Mouse (Mus musculus): ENCODE results near the gene Elmo1. TPM values are rescaled to one million over a fixed set of nuclear protein-coding genes. Genes with fewer than 3 reads are reported as not detected.

Elmo1 gene
- polyA plus RNA-seq, 1 experiment = 0.40 TPM

DNA sequence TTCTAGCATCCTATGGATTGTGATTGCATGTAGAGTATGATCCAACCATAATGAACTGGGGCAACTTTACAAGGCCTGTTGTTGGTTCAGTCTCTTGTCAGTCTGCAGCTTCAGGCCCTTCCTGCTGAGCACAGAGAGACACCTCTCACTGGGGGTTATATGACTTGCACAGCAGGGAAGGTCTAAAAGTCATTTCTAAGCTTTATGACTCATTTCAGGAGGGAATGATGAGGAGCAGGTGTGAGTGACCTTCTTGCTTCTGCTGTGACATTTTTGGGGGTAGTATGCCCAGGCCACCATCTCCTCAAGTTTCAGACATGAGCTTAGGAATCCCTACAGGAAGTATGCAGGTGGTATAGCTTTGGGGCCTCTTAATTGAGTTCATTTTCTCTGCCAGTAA lies 46.4 kb downstream of the Elmo1 start:
- no peaks in the 10 kb centered on the region for H3K36me3 ChIP-seq (ENCODE audit: control insufficient read depth, insufficient read depth)
- H3ac ChIP-seq (ENCODE audit: control insufficient read depth, insufficient read length) = no peak overlapping the region
- no peak overlapping the region for H3K4me3 ChIP-seq
- TF ChIP-seq MAX (IDR thresholded peaks at IDR 0.05; ENCODE audit: low read depth) = no peak
- no peak for TF ChIP-seq MYOD1 (IDR thresholded peaks at IDR 0.05; ENCODE audit: control insufficient read depth in 1 of 3, insufficient read length in 2 of 3, low read depth in 2 of 3)
- no peak for TF ChIP-seq TCF3 (IDR thresholded peaks at IDR 0.05; ENCODE audit: insufficient read length, low read depth)
- TF ChIP-seq SRF (IDR thresholded peaks at IDR 0.05; ENCODE audit: control insufficient read depth, insufficient read length, low read depth) = no peak
- H3K27me3 ChIP-seq (ENCODE audit: control insufficient read depth, insufficient read depth, insufficient read length) = no peaks in the 10 kb centered on the region
- H3K79me2 ChIP-seq (ENCODE audit: control insufficient read depth, insufficient read depth) = no peaks in the 10 kb centered on the region
- no peak overlapping the region for H3K4me2 ChIP-seq (ENCODE audit: low read depth)

DNA sequence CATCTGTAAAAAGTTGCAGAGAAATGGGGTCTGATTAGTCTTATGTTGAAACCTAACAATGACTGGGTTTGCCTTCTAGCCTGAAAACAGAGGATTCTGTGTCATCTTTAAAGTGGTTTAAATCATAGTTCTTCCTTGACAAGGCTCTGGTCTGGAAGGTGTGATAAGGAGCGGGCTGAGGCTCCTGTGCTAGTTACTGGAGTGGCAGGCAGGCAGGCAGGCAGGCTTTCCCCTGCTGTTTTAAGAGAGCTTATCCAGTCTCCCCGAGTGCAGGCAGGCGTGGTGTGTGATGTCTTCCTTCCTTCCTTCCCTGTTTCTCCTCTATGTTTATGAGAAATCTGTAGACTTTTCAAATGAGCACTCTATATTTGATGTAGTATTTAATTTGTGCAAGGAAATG lies 48.1 kb downstream of the Elmo1 start:
- H3K27me3 ChIP-seq (ENCODE audit: control insufficient read depth, insufficient read depth, insufficient read length) = no peaks in the 10 kb centered on the region
- no peak overlapping the region for H3K4me3 ChIP-seq
- TF ChIP-seq POLR2AphosphoS2 (IDR thresholded peaks at IDR 0.05; ENCODE audit: insufficient read length, low read depth) (no peak), POLR2A (IDR thresholded peaks at IDR 0.05; ENCODE audit: insufficient read length, low read depth) (no peak), E2F4 (IDR thresholded peaks at IDR 0.05; ENCODE audit: insufficient read depth) (no peak), CEBPB (IDR thresholded peaks at IDR 0.05; ENCODE audit: insufficient read depth, poor library complexity, severe bottlenecking) (no peak), SRF (IDR thresholded peaks at IDR 0.05; ENCODE audit: control insufficient read depth, insufficient read length, low read depth) (no peak), MYOD1 (IDR thresholded peaks at IDR 0.05; ENCODE audit: control insufficient read depth in 1 of 3, insufficient read length in 2 of 3, low read depth in 2 of 3) (no peak), USF1 (IDR thresholded peaks at IDR 0.05; ENCODE audit: low read depth) (no peak), MYOG (IDR thresholded peaks at IDR 0.05; ENCODE audit: control insufficient read depth in 1 of 3, insufficient read depth in 1 of 3, insufficient read length in 2 of 3, low read depth in 2 of 3) (no peak), MAX (IDR thresholded peaks at IDR 0.05; ENCODE audit: low read depth) (no peak)
- H3K79me2 ChIP-seq (ENCODE audit: control insufficient read depth, insufficient read depth) = no peaks in the 10 kb centered on the region
- no peaks in the 10 kb centered on the region for H3K36me3 ChIP-seq (ENCODE audit: control insufficient read depth, insufficient read depth)
- no peak overlapping the region for H3ac ChIP-seq (ENCODE audit: control insufficient read depth, insufficient read length)
- no peak overlapping the region for H3K4me2 ChIP-seq (ENCODE audit: low read depth)

DNA sequence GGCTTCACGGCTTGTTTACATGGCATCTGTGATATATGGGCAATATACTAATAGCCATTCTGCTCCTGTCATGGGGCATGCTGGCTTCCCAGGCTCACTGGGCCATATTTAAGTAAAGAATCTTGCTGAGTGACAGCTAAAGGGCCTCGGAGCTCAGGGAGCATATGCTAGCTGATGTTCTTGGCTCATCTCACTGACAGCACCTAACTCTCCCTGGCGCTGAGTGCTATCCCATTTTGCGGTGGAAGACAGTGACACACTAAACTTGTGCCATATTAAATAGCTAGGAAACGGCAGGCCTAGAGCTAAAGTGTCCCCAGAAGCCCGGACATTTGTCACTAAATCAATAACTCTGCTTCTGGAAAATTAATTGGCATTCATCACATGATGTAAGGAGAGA lies 48.7 kb downstream of the Elmo1 start:
- Histone ChIP-seq H3K4me3 (no peak overlapping the region), H3ac (ENCODE audit: control insufficient read depth, insufficient read length) (no peak overlapping the region), H3K79me2 (ENCODE audit: control insufficient read depth, insufficient read depth) (no peaks in the 10 kb centered on the region), H3K36me3 (ENCODE audit: control insufficient read depth, insufficient read depth) (no peaks in the 10 kb centered on the region), H3K4me2 (ENCODE audit: low read depth) (no peak overlapping the region), H3K27me3 (ENCODE audit: control insufficient read depth, insufficient read depth, insufficient read length) (no peaks in the 10 kb centered on the region)
- no peak for TF ChIP-seq TCF12 (IDR thresholded peaks at IDR 0.05; ENCODE audit: insufficient read depth, poor library complexity, severe bottlenecking)
- no peak for TF ChIP-seq POLR2A (IDR thresholded peaks at IDR 0.05; ENCODE audit: insufficient read length, low read depth)
- no peak for TF ChIP-seq MYOG (IDR thresholded peaks at IDR 0.05; ENCODE audit: control insufficient read depth in 1 of 3, insufficient read depth in 1 of 3, insufficient read length in 2 of 3, low read depth in 2 of 3)
- TF ChIP-seq POLR2AphosphoS2 (IDR thresholded peaks at IDR 0.05; ENCODE audit: insufficient read length, low read depth) = no peak
- no peak for TF ChIP-seq USF1 (IDR thresholded peaks at IDR 0.05; ENCODE audit: low read depth)
- TF ChIP-seq TCF3 (IDR thresholded peaks at IDR 0.05; ENCODE audit: insufficient read length, low read depth) = no peak
- TF ChIP-seq CEBPB (IDR thresholded peaks at IDR 0.05; ENCODE audit: insufficient read depth, poor library complexity, severe bottlenecking) = no peak
- TF ChIP-seq MYOD1 (IDR thresholded peaks at IDR 0.05; ENCODE audit: control insufficient read depth in 1 of 3, insufficient read length in 2 of 3, low read depth in 2 of 3) = no peak
- no peak for TF ChIP-seq E2F4 (IDR thresholded peaks at IDR 0.05; ENCODE audit: insufficient read depth)
- TF ChIP-seq SRF (IDR thresholded peaks at IDR 0.05; ENCODE audit: control insufficient read depth, insufficient read length, low read depth) = no peak
- TF ChIP-seq REST (IDR thresholded peaks at IDR 0.05; ENCODE audit: insufficient read depth, insufficient read length) = no peak
- TF ChIP-seq MAX (IDR thresholded peaks at IDR 0.05; ENCODE audit: low read depth) = no peak

- H3K4me3 ChIP-seq = no peak overlapping the region
- no peaks in the 10 kb centered on the region for H3K79me2 ChIP-seq (ENCODE audit: control insufficient read depth, insufficient read depth)
- no peaks in the 10 kb centered on the region for H3K36me3 ChIP-seq (ENCODE audit: control insufficient read depth, insufficient read depth)
- H3ac ChIP-seq (ENCODE audit: control insufficient read depth, insufficient read length) = no peak overlapping the region
- no peaks in the 10 kb centered on the region for H3K27me3 ChIP-seq (ENCODE audit: control insufficient read depth, insufficient read depth, insufficient read length)
- H3K4me2 ChIP-seq (ENCODE audit: low read depth) = no peak overlapping the region
- TF ChIP-seq MYOD1 (IDR thresholded peaks at IDR 0.05; ENCODE audit: control insufficient read depth in 1 of 3, insufficient read length in 2 of 3, low read depth in 2 of 3) (no peak), POLR2AphosphoS2 (IDR thresholded peaks at IDR 0.05; ENCODE audit: insufficient read length, low read depth) (no peak), CEBPB (IDR thresholded peaks at IDR 0.05; ENCODE audit: insufficient read depth, poor library complexity, severe bottlenecking) (no peak), REST (IDR thresholded peaks at IDR 0.05; ENCODE audit: insufficient read depth, insufficient read length) (no peak), USF1 (IDR thresholded peaks at IDR 0.05; ENCODE audit: low read depth) (no peak), MAX (IDR thresholded peaks at IDR 0.05; ENCODE audit: low read depth) (no peak), TCF12 (IDR thresholded peaks at IDR 0.05; ENCODE audit: insufficient read depth, poor library complexity, severe bottlenecking) (no peak), MYOG (IDR thresholded peaks at IDR 0.05; ENCODE audit: control insufficient read depth in 1 of 3, insufficient read depth in 1 of 3, insufficient read length in 2 of 3, low read depth in 2 of 3) (no peak), SRF (IDR thresholded peaks at IDR 0.05; ENCODE audit: control insufficient read depth, insufficient read length, low read depth) (no peak), TCF3 (IDR thresholded peaks at IDR 0.05; ENCODE audit: insufficient read length, low read depth) (no peak), POLR2A (IDR thresholded peaks at IDR 0.05; ENCODE audit: insufficient read length, low read depth) (no peak), E2F4 (IDR thresholded peaks at IDR 0.05; ENCODE audit: insufficient read depth) (no peak)
Measured at GRCm38 (mm10) chr13:20139825-20140665, 49.6 kb downstream of the Elmo1 start.
